Mouse (Mus musculus): ENCODE data around the gene Rhoj. TPM values are rescaled to one million over a fixed set of nuclear protein-coding genes. Genes with fewer than 3 reads are reported as not detected.
"Not testable (repeated sequence)": the region's sequence is repeated elsewhere in the genome, so short reads cannot be mapped to it uniquely, and the experiment has no call there.

Gene Rhoj
- total RNA-seq, 2 experiments from 2014 or later: 28.5 to 29.3 TPM

- no peak for DNase-seq
These were observed 86.1 kb downstream of the Rhoj start for GRCm38 (mm10) chr12:75394011-75394773.

GRCm38 (mm10) chr12:75396616-75397015, 88.5 kb downstream of the Rhoj start:
- DNase-seq: no peak

GRCm38 (mm10) chr12:75397077-75397476, 89.0 kb downstream of the Rhoj start:
- no peak for DNase-seq

- no peak for DNase-seq
These were observed 104.8 kb downstream of the Rhoj start for GRCm38 (mm10) chr12:75412964-75413363.

DNA sequence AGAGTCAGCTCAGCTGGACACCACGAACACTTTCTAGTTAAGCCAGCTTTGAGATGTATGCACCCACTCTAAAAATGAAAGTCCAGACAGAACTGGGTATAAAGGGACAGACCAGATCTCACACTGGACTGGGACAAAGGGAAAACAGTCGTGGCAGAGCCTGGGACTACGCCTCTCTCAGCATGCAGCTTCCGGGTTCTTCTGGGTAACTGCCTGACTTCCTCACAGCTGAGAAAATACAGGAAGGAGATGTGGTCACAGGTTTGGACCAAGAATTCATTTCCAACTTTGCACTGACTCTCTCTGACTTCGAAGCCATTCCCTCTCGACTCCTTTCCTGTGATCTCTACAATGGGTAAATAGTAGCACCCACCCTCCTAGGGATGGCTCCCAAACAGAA, 106.9 kb downstream of the Rhoj start:
- no peak for DNase-seq

GRCm38 (mm10) chr12:75416681-75417080, 108.6 kb downstream of the Rhoj start, which contains the start of gene Gphb5:
TSS of gene Gphb5 (minus strand) at chr12:75416781.
- DNase-seq: no peak

- DNase-seq: no peak
These were observed 116.2 kb downstream of the Rhoj start for GRCm38 (mm10) chr12:75424359-75424758.

DNA sequence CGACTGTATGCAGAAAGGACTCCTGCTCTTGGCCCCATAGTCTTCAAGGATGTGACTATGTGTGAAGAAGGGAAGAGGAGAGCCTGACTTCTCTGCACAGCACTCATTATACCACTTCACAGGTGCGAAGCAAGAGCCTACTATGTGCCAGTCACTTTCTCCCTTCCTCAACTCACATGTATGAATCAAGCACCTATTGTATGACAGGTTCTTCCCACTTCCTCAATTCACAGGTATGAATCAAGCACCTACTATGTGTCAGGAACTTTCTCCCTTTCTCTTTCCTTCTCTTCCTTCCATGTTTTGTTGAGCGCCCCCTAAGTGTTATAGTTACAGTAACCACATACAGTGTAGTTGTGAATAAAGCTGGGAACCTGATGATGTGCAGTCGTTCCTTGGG, 116.7 kb downstream of the Rhoj start:
- no peak for DNase-seq

- no peak for DNase-seq
These were observed 117.8 kb downstream of the Rhoj start for GRCm38 (mm10) chr12:75425882-75426281.

- no peak for DNase-seq
These were observed 120.6 kb downstream of the Rhoj start for GRCm38 (mm10) chr12:75428719-75429118.

DNA sequence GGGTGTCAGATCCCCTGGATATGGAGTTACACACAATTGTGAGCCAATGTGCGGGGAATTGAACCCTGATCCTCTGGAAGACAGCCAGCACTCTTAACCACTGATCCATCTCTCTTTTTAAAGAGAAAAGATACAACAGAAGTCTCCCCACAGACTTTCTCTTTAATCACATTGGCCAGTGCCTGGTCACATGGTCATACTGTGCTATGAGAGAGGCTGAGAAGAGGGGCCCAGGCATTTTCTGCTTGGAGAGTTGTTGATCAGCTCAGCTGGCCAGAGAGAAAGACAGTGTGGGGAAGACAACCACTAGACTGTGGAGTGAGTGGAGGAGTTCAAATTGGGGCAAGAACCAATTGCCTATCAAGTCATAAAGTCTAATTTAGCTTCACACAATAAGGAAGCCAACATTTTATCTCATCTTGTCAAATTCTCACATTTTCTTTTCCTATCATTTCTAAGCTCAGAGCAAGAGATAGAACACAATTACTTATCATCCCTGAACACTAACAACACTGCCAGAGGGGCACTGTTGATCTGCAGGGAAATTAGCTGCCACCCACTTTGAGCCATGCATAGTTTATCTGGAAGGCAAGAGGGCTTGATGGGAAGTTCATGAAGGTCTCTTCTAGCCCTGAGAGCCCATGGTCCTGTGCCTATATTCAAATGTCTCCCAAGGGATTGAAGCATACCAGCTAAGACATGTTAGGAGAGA, 121.7 kb downstream of the Rhoj start:
- DNase-seq: no peak

- not testable (repeated sequence) for DNase-seq
These were observed 124.3 kb downstream of the Rhoj start for GRCm38 (mm10) chr12:75432400-75432799.

- no peak for DNase-seq
These were observed 138.1 kb downstream of the Rhoj start for GRCm38 (mm10) chr12:75446245-75446644.

- peak; percentile 27 for DNase-seq
These were observed 140.8 kb downstream of the Rhoj start for GRCm38 (mm10) chr12:75448921-75449320.

GRCm38 (mm10) chr12:75449475-75449966, 141.4 kb downstream of the Rhoj start:
- DNase-seq: no peak

- DNase-seq: no peak
These were observed 141.9 kb downstream of the Rhoj start for GRCm38 (mm10) chr12:75450011-75450410.

- DNase-seq: no peak
These were observed 142.5 kb downstream of the Rhoj start for GRCm38 (mm10) chr12:75450592-75450991.

Other genes with a start within 250 kb of the Rhoj start
- under 1 TPM; 0.15 TPM for gene Kcnh5, start 131.0 kb upstream of the Rhoj start, total RNA-seq (2021)
- not detected for gene Gphb5, start 108.5 kb downstream of the Rhoj start, total RNA-seq (2021)